Comparison of ENCODE assay signal across 18 mouse cellular contexts in the genomic region with DNA sequence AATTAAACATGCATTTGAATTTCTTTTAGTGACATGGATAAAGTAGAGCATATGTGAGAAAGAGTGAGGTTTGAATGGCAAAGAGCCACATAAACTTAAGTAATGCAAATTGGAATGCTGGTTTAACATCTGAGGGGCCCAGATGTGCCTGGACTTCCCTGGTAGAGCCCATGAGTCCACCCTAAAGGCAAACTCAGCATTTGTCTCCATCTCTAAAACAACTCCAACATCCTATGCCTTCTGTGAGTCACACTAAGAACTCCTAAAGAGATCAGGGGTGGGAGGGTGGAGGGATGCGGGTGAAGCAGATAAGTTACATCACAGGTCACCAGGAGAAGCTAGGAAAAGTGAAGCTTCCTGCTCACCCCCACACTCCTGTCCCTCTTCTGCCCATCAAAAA.
"Had no signal": no experiment of that assay in that cellular context is flagged by ENCODE, and none has a peak within 500 bp of the region (broad histone marks: within the 10 kb centered on the region; RNA-seq: fewer than 3 reads in every experiment).

No protein-coding gene starts in this region.

- H3K4me1 ChIP-seq: liver, embryonic 15.5 days; lung, embryonic 15.5 days; megakaryocyte, embryonic 14.5 days had no signal

- H3K9ac ChIP-seq: limb, embryonic 13.5 days; liver, embryonic 12.5 days; liver, embryonic 15.5 days; lung, embryonic 15.5 days; midbrain, embryonic 15.5 days had no signal

- ATAC-seq: liver, embryonic 12.5 days had no signal

- DNase-seq: kidney, adult 2 months; kidney, postnatal 10 days; kidney, postnatal 36 days; layer of hippocampus, postnatal 36 days; liver; lung, adult 18-20 months; lung, postnatal 10 days; lung, postnatal 36 days; thymus, adult 18-20 months; thymus, postnatal 36 days had no signal

- H3K27me3 ChIP-seq: limb, embryonic 13.5 days; liver, embryonic 12.5 days; liver, embryonic 15.5 days; lung, embryonic 15.5 days; megakaryocyte, embryonic 14.5 days; midbrain, embryonic 15.5 days had no signal

- H3K4me2 ChIP-seq: liver, embryonic 12.5 days; liver, embryonic 15.5 days; lung, embryonic 15.5 days had no signal

- H3K4me3 ChIP-seq: left cerebral cortex, adult 2 months; limb, embryonic 13.5 days; liver, embryonic 12.5 days; liver, embryonic 15.5 days; lung, embryonic 15.5 days; megakaryocyte, embryonic 14.5 days; midbrain, embryonic 10.5 days; midbrain, embryonic 15.5 days had no signal

- H3K9me3 ChIP-seq: limb, embryonic 13.5 days; liver, embryonic 12.5 days; liver, embryonic 15.5 days; lung, embryonic 15.5 days; megakaryocyte, embryonic 14.5 days; midbrain, embryonic 10.5 days; midbrain, embryonic 15.5 days had no signal

- H3K36me3 ChIP-seq: limb, embryonic 13.5 days; liver, embryonic 12.5 days; liver, embryonic 15.5 days; lung, embryonic 15.5 days; midbrain, embryonic 10.5 days; midbrain, embryonic 15.5 days had no signal

- H3K27ac ChIP-seq: left cerebral cortex, adult 2 months; liver, embryonic 12.5 days; liver, embryonic 15.5 days; lung, embryonic 15.5 days; midbrain, embryonic 10.5 days had no signal
